Mouse (Mus musculus) layer of hippocampus, adult 11-12 months (tissue): Measurements from ENCODE around the gene Mrpl58.

Experiments used
- DNase-seq: peaks from one replicate; pipeline ENCODE4 v3.0.0; 2022; ENCODE audit warnings: low spot score

The Mrpl58 gene

DNA sequence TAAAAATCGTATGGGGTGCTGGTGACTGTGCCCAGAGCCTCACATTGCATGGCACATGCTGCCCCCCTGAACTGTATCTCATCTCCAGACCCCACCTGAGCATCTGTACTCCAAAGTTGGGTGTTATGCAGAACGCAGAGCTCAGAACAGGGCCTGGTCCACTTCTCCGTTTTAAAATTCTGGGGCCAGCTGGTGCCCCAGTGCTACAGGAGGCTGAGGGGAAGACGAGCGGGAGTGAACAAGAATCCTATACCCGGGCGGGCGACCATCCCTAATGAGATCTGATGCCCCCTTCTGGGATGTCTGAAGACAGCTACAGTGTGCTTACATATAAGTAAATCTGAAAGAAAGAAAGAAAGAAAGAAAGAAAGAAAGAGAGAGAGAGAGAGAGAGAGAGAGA, 57.4 kb downstream of the Mrpl58 start:
- DNase-seq: no peak

DNA sequence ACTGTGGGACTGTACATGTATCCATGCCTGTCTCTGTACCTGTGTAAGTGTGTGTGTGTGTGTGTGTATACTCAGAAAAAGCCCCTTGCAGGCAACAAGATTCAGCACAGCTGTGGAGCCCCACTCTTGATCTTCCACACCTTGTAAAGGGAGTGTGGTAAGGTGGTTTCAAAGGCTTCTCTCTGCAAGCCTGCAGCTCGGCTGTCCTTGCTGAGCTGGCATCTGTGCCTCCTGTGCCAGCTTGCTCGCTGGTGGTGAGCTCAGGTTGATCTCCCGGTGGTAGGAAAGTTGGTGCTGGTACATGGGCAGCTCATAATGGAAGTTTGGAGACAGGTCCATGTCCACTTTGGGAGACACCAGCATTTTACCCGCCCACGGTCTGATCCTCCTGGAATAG, 58.3 kb downstream of the Mrpl58 start:
- DNase-seq: no peak
